Mouse (Mus musculus): ENCODE results near the gene Akna. TPM values are rescaled to one million over a fixed set of nuclear protein-coding genes. Genes with fewer than 3 reads are reported as not detected.
A peak's percentile ranks its signal among the peaks of the same experiment; 100 is the strongest.

The Akna gene
- polyA plus RNA-seq, 1 experiment from 2014 or later, result 10.6 TPM

- Histone ChIP-seq H3K27me3 (ENCODE audit: control insufficient read depth, insufficient read depth, low read depth, low read length) (no peaks in the 10 kb centered on the region), H3K9ac (ENCODE audit: low read length) (peak overlapping the region; percentile 35; the same call in 1 of the 2 replicates), H3K4me3 (ENCODE audit: low read length) (no peak overlapping the region), H3K36me3 (ENCODE audit: control insufficient read depth, insufficient read depth, low read length) (no peaks in the 10 kb centered on the region), H3K4me2 (ENCODE audit: low read depth, low read length) (no peak overlapping the region), H3K9me3 (ENCODE audit: control insufficient read depth, low read length) (no peaks in the 10 kb centered on the region), H3K27ac (ENCODE audit: low read length) (peak overlapping the region; percentile 97), H3K4me1 (replicated peaks; ENCODE audit: control insufficient read depth, insufficient read depth, low read length) (peaks cover 79% of the 10 kb centered on the region)
- WGBS, result 8% methylated on average over 7 of the region's 7 CpGs
- no peak for ATAC-seq (ENCODE audit: low read depth)
Measured at GRCm38 (mm10) chr4:63405051-63405450, 1.9 kb upstream of the Akna start.

- H3K9ac ChIP-seq (ENCODE audit: low read length), result peak overlapping the region; percentile 43
- WGBS, result 27% methylated on average over 7 of the region's 7 CpGs
Measured at GRCm38 (mm10) chr4:63404205-63404604, 1.1 kb upstream of the Akna start.

GRCm38 (mm10) chr4:63402558-63402957 lies 596 bp downstream of the Akna start:
- Histone ChIP-seq H3K4me3 (ENCODE audit: low read length) (peak overlapping the region; percentile 47), H3K9ac (ENCODE audit: low read length) (peak overlapping the region; percentile 69), H3K27ac (ENCODE audit: low read length) (peak overlapping the region; percentile 97), H3K9me3 (ENCODE audit: control insufficient read depth, low read length) (no peaks in the 10 kb centered on the region), H3K27me3 (ENCODE audit: control insufficient read depth, insufficient read depth, low read depth, low read length) (no peaks in the 10 kb centered on the region), H3K4me1 (replicated peaks; ENCODE audit: control insufficient read depth, insufficient read depth, low read length) (peaks cover 75% of the 10 kb centered on the region), H3K36me3 (ENCODE audit: control insufficient read depth, insufficient read depth, low read length) (no peaks in the 10 kb centered on the region), H3K4me2 (ENCODE audit: low read depth, low read length) (peak overlapping the region; percentile 70)
- peak; percentile 28 for ATAC-seq (ENCODE audit: low read depth)
- WGBS, result 14% methylated on average over 6 of the region's 6 CpGs

More at GRCm38 (mm10) chr4:63404205-63404604, 1.1 kb upstream of the Akna start:
- Histone ChIP-seq H3K36me3 (ENCODE audit: control insufficient read depth, insufficient read depth, low read length) (no peaks in the 10 kb centered on the region), H3K4me3 (ENCODE audit: low read length) (no peak overlapping the region), H3K4me2 (ENCODE audit: low read depth, low read length) (peak overlapping the region; percentile 70), H3K4me1 (replicated peaks; ENCODE audit: control insufficient read depth, insufficient read depth, low read length) (peaks cover 79% of the 10 kb centered on the region), H3K27ac (ENCODE audit: low read length) (peak overlapping the region; percentile 97), H3K27me3 (ENCODE audit: control insufficient read depth, insufficient read depth, low read depth, low read length) (no peaks in the 10 kb centered on the region), H3K9me3 (ENCODE audit: control insufficient read depth, low read length) (no peaks in the 10 kb centered on the region)
- ATAC-seq (ENCODE audit: low read depth), result no peak

- H3K4me1 ChIP-seq (replicated peaks; ENCODE audit: control insufficient read depth, insufficient read depth, low read length), result peaks cover 73% of the 10 kb centered on the region
- WGBS, result 55% methylated on average over 4 of the region's 10 CpGs
- H3K9me3 ChIP-seq (ENCODE audit: control insufficient read depth, low read length), result no peaks in the 10 kb centered on the region
- H3K4me2 ChIP-seq (ENCODE audit: low read depth, low read length), result peak overlapping the region; percentile 70
- ATAC-seq (ENCODE audit: low read depth), result no peak
- no peaks in the 10 kb centered on the region for H3K36me3 ChIP-seq (ENCODE audit: control insufficient read depth, insufficient read depth, low read length)
- H3K27me3 ChIP-seq (ENCODE audit: control insufficient read depth, insufficient read depth, low read depth, low read length), result no peaks in the 10 kb centered on the region
- H3K4me3 ChIP-seq (ENCODE audit: low read length), result peak overlapping the region; percentile 47
- peak overlapping the region; percentile 69 for H3K9ac ChIP-seq (ENCODE audit: low read length)
- H3K27ac ChIP-seq (ENCODE audit: low read length), result peak overlapping the region; percentile 97
Measured at GRCm38 (mm10) chr4:63402056-63402455, 1.1 kb downstream of the Akna start.

GRCm38 (mm10) chr4:63401620-63402019 lies 1.5 kb downstream of the Akna start:
- Histone ChIP-seq H3K4me1 (replicated peaks; ENCODE audit: control insufficient read depth, insufficient read depth, low read length) (peaks cover 72% of the 10 kb centered on the region), H3K27ac (ENCODE audit: low read length) (peak overlapping the region; percentile 97; the same call in 1 of the 2 replicates), H3K9me3 (ENCODE audit: control insufficient read depth, low read length) (no peaks in the 10 kb centered on the region), H3K4me2 (ENCODE audit: low read depth, low read length) (peak overlapping the region; percentile 70), H3K9ac (ENCODE audit: low read length) (peak overlapping the region; percentile 21), H3K27me3 (ENCODE audit: control insufficient read depth, insufficient read depth, low read depth, low read length) (no peaks in the 10 kb centered on the region), H3K4me3 (ENCODE audit: low read length) (0 out of 2 replicates have a peak overlapping the region, but pooled peaks have one; percentile 47), H3K36me3 (ENCODE audit: control insufficient read depth, insufficient read depth, low read length) (no peaks in the 10 kb centered on the region)
- ATAC-seq (ENCODE audit: low read depth), result no peak
- 42% methylated on average over 6 of the region's 6 CpGs for WGBS

- H3K4me3 ChIP-seq (ENCODE audit: low read length), result no peak overlapping the region
- H3K27me3 ChIP-seq (ENCODE audit: control insufficient read depth, insufficient read depth, low read depth, low read length), result no peaks in the 10 kb centered on the region
- no peaks in the 10 kb centered on the region for H3K9me3 ChIP-seq (ENCODE audit: control insufficient read depth, low read length)
- H3K36me3 ChIP-seq (ENCODE audit: control insufficient read depth, insufficient read depth, low read length), result no peaks in the 10 kb centered on the region
- no peak for ATAC-seq (ENCODE audit: low read depth)
- no peak overlapping the region for H3K9ac ChIP-seq (ENCODE audit: low read length)
- H3K27ac ChIP-seq (ENCODE audit: low read length), result peak overlapping the region; percentile 83; the same call in 1 of the 2 replicates
- peaks cover 66% of the 10 kb centered on the region for H3K4me1 ChIP-seq (replicated peaks; ENCODE audit: control insufficient read depth, insufficient read depth, low read length)
- WGBS, result 74% methylated on average over 18 of the region's 18 CpGs
- H3K4me2 ChIP-seq (ENCODE audit: low read depth, low read length), result no peak overlapping the region
Measured at GRCm38 (mm10) chr4:63400541-63401306, 2.4 kb downstream of the Akna start.

- Histone ChIP-seq H3K4me1 (replicated peaks; ENCODE audit: control insufficient read depth, insufficient read depth, low read length) (peaks cover 57% of the 10 kb centered on the region), H3K36me3 (ENCODE audit: control insufficient read depth, insufficient read depth, low read length) (peaks cover 2% of the 10 kb centered on the region; the same call in 1 of the 2 replicates), H3K27ac (ENCODE audit: low read length) (peak overlapping the region; percentile 83), H3K4me2 (ENCODE audit: low read depth, low read length) (no peak overlapping the region), H3K9me3 (ENCODE audit: control insufficient read depth, low read length) (no peaks in the 10 kb centered on the region), H3K9ac (ENCODE audit: low read length) (no peak overlapping the region), H3K4me3 (ENCODE audit: low read length) (no peak overlapping the region), H3K27me3 (ENCODE audit: control insufficient read depth, insufficient read depth, low read depth, low read length) (no peaks in the 10 kb centered on the region)
- 58% methylated on average over 7 of the region's 8 CpGs for WGBS
- no peak for ATAC-seq (ENCODE audit: low read depth)
Measured at GRCm38 (mm10) chr4:63399691-63400270, 3.4 kb downstream of the Akna start.

GRCm38 (mm10) chr4:63398854-63399609 lies 4.1 kb downstream of the Akna start:
- H3K4me3 ChIP-seq (ENCODE audit: low read length), result no peak overlapping the region
- peaks cover 8% of the 10 kb centered on the region for H3K36me3 ChIP-seq (ENCODE audit: control insufficient read depth, insufficient read depth, low read length)
- peaks cover 49% of the 10 kb centered on the region for H3K4me1 ChIP-seq (replicated peaks; ENCODE audit: control insufficient read depth, insufficient read depth, low read length)
- peak overlapping the region; percentile 83 for H3K27ac ChIP-seq (ENCODE audit: low read length)
- no peaks in the 10 kb centered on the region for H3K9me3 ChIP-seq (ENCODE audit: control insufficient read depth, low read length)
- H3K27me3 ChIP-seq (ENCODE audit: control insufficient read depth, insufficient read depth, low read depth, low read length), result no peaks in the 10 kb centered on the region
- ATAC-seq (ENCODE audit: low read depth), result peak; percentile 54
- peak overlapping the region; percentile 21 for H3K4me2 ChIP-seq (ENCODE audit: low read depth, low read length)
- no peak overlapping the region for H3K9ac ChIP-seq (ENCODE audit: low read length)
- WGBS, result 24% methylated on average over 11 of the region's 11 CpGs

Measured in lung, embryonic 16.5 days (tissue).